Mouse (Mus musculus): ENCODE measurements at regions not wholly inside any gene's neighbourhood (a gene's known extent, or its start where the extent isn't known, plus 50 kb on each side); places are given as distances from the start of the nearest gene placed in this dataset.
"Not testable (repeated sequence)": the region's sequence is repeated elsewhere in the genome, so short reads cannot be mapped to it uniquely, and the experiment has no call there.

GRCm38 (mm10) chr3:128429706-128430105 is 533.6 kb upstream of the Fam241a start:
- no peak for DNase-seq (ENCODE audit: low spot score in 2 of 2)

- no peak for DNase-seq (ENCODE audit: low spot score in 2 of 2)
Measured at GRCm38 (mm10) chr3:128415568-128415967, 519.4 kb upstream of the Fam241a start.

- no peak for DNase-seq (ENCODE audit: low spot score in 2 of 2)
Measured at GRCm38 (mm10) chr3:128413481-128413880, 517.4 kb upstream of the Fam241a start.

- DNase-seq (ENCODE audit: low spot score in 2 of 2): no peak
Measured at GRCm38 (mm10) chr3:128412157-128412556, 516.0 kb upstream of the Fam241a start.

GRCm38 (mm10) chr3:128394805-128395204 is 498.7 kb upstream of the Fam241a start:
- no peak for DNase-seq (ENCODE audit: low spot score in 2 of 2)

- DNase-seq (ENCODE audit: low spot score in 2 of 2): no peak
Measured at GRCm38 (mm10) chr3:128380579-128380978, 484.5 kb upstream of the Fam241a start.

- no peak for DNase-seq (ENCODE audit: low spot score in 2 of 2)
Measured at GRCm38 (mm10) chr3:128369521-128370127, 473.5 kb upstream of the Fam241a start.

- DNase-seq (ENCODE audit: low spot score in 2 of 2): no peak
Measured at GRCm38 (mm10) chr3:128362310-128362709, 466.2 kb upstream of the Fam241a start.

GRCm38 (mm10) chr3:128349123-128349522 is 453.0 kb upstream of the Fam241a start:
- DNase-seq (ENCODE audit: low spot score in 2 of 2): not testable (repeated sequence)

- DNase-seq (ENCODE audit: low spot score in 2 of 2): no peak
Measured at GRCm38 (mm10) chr3:128347782-128348574, 451.9 kb upstream of the Fam241a start.

GRCm38 (mm10) chr3:128337508-128337907 is 441.4 kb upstream of the Fam241a start:
- no peak for DNase-seq (ENCODE audit: low spot score in 2 of 2)

- peak; percentile 1 to 2 for DNase-seq (ENCODE audit: low spot score in 2 of 2)
Measured at GRCm38 (mm10) chr3:128337031-128337430, 440.9 kb upstream of the Fam241a start.

GRCm38 (mm10) chr3:128327677-128328076 is 431.6 kb upstream of the Fam241a start:
- no peak for DNase-seq (ENCODE audit: low spot score in 2 of 2)

GRCm38 (mm10) chr3:128301312-128301711 is 405.2 kb upstream of the Fam241a start:
- DNase-seq (ENCODE audit: low spot score in 2 of 2): no peak

- no peak for DNase-seq (ENCODE audit: low spot score in 2 of 2)
Measured at GRCm38 (mm10) chr3:128298110-128298509, 402.0 kb upstream of the Fam241a start.

- no peak for DNase-seq (ENCODE audit: low spot score in 2 of 2)
Measured at GRCm38 (mm10) chr3:128287846-128288245, 391.7 kb upstream of the Fam241a start.

GRCm38 (mm10) chr3:128285214-128285613 is 389.1 kb upstream of the Fam241a start:
- no peak for DNase-seq (ENCODE audit: low spot score in 2 of 2)

- DNase-seq (ENCODE audit: low spot score in 2 of 2): no peak
Measured at GRCm38 (mm10) chr3:128280626-128281025, 384.5 kb upstream of the Fam241a start.

GRCm38 (mm10) chr3:128270576-128270975 is 374.5 kb upstream of the Fam241a start:
- DNase-seq (ENCODE audit: low spot score in 2 of 2): no peak

GRCm38 (mm10) chr3:128261208-128261607 is 365.1 kb upstream of the Fam241a start:
- no peak for DNase-seq (ENCODE audit: low spot score in 2 of 2)

GRCm38 (mm10) chr3:128247816-128248215 is 351.7 kb upstream of the Fam241a start:
- no peak for DNase-seq (ENCODE audit: low spot score in 2 of 2)

GRCm38 (mm10) chr3:128239813-128240421 is 343.8 kb upstream of the Fam241a start:
- no peak for DNase-seq (ENCODE audit: low spot score in 2 of 2)

- no peak for DNase-seq (ENCODE audit: low spot score in 2 of 2)
Measured at GRCm38 (mm10) chr3:128230390-128230789, 334.3 kb upstream of the Fam241a start.
